Mouse (Mus musculus) CH12F3 (cell line): Measurements from ENCODE around the gene Ythdf2.
"Not testable (repeated sequence)": the region's sequence is repeated elsewhere in the genome, so short reads cannot be mapped to it uniquely, and the experiment has no call there.

Source experiments
- in situ Hi-C: fragments of 300-500 bp; cut with MboI; formaldehyde crosslinking; loops from 2 replicates; pipeline ENCODE4 v1.14.3; 2020; ENCODE audit warnings: low sequenced_read_pairs

Ythdf2 gene

DNA sequence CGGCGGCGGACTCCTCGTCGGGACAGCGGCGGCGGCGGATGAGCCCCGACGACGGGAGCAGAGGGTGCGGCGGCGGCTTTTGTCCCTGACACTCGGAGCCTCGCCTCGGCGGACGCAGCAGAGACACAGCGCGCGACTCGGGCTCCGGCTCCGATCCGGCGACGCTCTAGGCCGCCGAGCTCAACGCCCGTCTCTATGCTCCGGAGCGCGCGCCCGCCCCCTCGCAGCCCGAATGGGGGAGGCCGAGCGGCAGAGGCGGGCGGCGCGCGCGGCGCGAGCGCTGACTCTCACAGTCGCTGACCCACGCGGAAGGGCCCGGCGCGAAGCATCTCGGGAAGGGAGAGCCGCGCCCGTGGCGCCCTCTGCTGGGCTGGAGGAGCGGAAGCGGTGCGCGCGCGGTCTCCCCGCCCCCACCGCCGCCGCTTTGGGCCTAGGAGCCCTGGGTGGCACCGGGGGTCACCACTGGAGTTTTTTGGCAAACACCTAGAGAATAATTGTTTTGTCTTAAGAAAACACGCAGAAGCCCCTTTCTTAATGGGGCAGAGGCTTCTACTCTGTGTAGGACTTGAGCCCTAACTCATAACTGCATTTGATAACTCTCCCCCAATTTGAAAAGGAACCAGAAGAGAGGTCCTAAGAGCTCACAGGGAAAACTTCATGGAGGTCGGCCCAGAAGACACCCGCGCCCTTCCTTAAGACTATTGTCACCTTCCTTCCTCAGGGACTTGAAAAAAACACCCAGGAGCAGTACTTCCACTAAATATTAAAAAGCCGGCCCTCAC is at the start of gene Ythdf2:
Gene Ythdf2, minus strand, starts transcription at position 351 of the 782 bp plus-strand sequence.
- in situ Hi-C loops = no loop called here

DNA sequence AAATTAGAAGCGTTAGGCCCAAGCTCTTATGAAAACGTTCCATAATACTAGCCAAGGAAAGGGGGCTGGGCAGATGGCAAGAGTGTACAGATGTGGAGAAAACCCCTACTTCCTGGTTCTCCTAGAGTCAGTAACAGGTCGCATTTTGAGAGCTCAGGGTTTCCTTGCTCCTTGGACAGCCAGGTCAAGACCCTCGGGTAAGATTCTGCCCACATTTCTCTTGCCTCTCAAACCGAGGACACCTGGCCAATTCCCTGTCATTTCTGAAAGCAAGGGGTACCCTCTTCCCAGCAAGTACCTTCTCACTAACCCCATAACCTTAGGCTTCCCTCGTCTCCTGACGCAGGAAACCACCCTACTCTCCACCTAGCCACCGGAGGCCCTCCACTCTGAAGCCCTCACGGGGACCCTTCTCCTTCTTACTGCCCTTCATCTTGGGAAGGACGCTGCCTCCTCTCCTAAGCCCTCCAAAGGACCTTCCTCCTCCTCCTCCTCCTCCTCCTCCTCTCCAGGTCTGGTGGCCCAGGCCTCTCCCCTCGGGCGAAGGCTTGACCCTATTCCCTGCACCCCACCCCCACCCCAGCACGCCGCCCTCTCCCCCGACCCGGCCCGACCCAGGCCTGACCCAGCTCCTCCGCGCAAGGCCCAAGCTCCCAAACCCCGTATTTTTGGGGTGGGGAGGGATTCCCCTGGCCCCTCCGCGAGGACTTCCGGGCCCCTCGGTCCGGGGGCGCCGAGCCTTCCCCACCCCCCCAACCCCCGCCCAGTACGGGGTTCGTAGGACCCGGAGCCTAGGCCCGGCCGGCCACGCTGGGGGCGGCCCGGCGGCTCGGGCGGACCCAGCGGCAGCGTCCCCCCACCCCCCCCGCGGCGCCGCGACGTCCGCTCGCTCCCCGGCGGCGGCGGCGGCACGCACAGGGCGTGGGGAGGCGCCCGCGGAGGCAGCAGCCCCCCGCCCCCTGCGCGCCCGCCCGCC is 48.6 kb upstream of the Ythdf2 start:
- in situ Hi-C loops = no loop called here

DNA sequence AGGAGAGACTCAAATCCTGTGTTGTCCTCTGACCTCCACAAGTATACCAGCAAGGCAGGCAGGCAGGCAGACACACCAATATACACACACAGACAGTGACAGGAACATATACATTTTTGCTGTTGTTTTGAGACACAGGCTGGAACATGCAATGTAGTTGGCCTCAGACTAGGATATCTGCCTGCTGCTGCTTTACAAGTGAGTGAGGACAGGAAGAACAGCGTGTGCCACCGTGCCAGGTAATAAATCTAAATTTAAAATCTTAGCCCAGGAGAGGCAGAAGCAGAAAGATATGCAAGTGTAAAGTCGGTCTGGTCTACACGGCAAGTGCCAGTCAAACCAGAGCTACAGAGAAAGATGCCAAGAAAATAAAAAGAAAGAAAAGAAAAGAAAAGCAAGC is 47.1 kb upstream of the Ythdf2 start:
- in situ Hi-C loops = loop anchor here (5.0 kb wide), 1 partner anchor 42 kb away; no protein-coding TSS in a partner anchor

DNA sequence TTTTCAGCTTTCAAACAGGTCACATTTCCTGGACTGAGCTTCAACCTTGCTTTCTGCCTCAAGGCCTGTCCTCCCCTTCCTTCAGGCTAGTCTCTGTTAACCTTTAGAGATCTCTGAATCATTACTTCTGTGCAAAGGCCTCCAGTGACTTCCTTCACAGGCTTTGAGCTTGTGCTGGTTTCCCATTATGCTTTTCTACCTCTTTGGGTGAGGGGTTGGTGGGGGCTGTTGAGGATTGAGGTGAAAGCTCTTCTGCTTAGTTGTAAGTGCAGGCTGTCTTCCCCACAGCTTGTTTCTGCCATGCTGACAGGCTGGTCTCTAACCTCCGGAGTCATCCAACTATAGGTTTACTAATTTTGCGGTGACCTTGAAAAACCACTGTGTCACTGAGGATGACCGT is 44.3 kb upstream of the Ythdf2 start:
- in situ Hi-C loops = loop anchor here (5.0 kb wide), 1 partner anchor 39 kb away; no protein-coding TSS in a partner anchor

DNA sequence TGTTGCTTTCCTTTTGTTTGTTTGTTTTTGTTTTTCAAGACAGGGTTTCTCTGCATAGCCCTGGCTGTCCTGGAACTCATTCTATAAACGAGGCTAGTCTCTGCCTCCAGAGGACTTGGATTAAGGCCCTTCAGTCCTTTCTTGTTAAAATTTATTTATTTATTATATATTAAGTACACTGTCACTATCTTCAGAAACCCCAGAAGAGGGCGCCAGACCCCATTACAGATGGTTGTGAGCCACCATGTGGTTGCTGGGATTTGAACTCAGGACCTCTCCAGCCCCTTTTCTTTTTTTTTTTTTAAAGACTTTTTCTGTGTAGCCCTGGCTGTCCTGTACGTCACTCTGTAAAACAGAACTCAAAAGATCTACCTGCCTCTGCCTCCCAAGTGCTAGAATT is 42.9 kb upstream of the Ythdf2 start:
- in situ Hi-C loops = loop anchor here (5.0 kb wide), 1 partner anchor 38 kb away; no protein-coding TSS in a partner anchor

DNA sequence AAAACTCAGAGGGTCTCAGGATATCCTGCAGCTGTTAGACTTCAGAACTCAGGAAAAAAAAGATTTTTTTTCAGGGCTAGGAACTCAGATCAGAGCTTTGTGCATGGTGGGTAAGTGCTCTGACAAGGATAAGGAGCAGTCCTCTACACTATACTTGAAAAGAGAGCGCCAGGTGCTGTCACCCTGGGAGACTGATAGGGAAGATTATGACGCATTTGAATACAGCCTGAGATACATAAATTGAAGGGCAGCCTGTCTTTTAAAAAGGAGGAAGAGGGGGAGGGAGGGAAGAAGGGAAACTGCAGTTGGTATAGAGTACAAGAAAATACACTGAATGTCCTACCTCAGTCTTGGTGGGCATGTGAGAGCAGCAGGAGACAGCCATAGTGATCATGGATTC is 41.5 kb upstream of the Ythdf2 start:
- in situ Hi-C loops = no loop called here

DNA sequence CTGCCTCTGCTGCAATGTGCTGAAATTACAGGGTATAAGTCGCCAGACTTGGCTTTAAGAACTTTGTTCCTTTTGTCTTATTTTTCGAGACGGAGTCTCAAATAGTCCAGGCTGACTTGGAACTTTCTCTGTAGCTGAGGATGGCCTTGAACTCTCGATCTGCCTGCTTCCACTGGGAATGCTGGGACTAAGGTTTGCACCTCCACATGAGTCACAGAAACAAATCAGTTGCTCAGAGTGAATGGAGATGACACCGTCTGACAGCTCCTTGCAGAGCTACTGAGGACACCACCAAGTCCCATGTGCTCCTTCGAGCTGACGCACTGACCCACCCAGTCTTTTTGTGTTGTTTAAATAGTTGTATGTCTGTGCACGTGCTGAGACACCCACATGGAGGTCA is 41.0 kb upstream of the Ythdf2 start:
- in situ Hi-C loops = no loop called here

DNA sequence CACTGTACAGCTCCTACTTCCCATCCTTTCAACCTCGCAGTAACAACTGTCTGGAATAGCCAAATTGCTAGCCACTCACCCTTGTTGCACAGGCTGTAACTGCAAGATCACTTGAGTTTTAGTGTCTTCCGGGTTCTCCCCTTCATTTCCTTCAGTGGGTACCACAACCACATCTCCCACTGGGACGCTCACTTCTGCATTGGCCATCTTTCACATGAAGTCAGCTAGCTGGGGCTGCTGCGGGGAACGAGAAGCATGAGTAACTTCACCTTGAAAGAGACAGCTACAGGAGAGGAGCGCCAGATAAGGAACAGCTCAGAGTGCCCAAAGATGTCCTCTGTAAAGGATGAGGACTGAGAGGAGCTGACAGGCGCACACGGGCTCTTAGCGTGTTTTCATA is 39.5 kb upstream of the Ythdf2 start:
- in situ Hi-C loops = no loop called here

DNA sequence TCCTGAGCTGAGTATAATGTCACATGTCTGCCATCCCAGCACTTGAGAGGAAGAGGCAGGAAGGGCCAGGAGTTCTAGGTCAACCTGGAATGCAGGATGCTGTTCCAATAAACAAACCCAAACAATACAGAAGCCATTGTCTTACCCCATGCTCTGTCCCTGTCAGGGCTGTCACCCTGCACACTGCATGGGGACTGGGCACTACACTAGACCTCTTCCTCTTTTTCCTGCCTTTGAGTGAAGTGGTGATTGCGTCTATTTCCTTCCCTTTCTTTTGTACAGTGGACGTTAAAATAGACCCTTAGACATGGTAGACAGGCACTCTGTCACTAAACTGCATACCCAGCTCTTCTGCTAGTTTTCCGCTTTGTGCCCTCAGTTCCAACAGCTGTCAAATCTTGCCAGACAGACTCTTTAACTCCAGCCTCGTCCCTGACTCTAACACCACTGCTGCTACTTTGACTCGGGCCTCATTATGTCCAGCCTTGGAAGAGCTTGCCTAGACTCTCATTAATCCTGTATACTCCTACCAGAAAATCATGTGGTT is 35.4 kb upstream of the Ythdf2 start:
- in situ Hi-C loops = no loop called here

DNA sequence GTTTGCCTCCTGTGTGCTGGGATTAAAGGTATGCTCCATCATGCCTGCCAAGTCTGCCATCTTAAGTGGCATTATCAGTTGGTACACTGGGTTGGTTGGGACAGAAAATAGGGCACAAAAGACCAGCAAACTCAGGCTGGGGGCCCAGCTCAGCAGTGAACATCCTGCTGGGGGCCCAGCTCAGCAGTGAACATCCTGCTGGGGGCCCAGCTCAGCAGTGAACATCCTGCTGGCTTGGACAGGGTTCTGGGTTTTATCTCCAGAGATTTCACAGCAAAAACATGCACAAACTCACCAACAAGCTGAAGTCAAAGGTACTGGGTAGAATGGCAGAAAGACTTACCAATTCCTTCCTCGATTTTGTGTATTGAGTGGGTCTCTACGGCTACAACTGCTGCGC is 33.5 kb upstream of the Ythdf2 start:
- in situ Hi-C loops = no loop called here

DNA sequence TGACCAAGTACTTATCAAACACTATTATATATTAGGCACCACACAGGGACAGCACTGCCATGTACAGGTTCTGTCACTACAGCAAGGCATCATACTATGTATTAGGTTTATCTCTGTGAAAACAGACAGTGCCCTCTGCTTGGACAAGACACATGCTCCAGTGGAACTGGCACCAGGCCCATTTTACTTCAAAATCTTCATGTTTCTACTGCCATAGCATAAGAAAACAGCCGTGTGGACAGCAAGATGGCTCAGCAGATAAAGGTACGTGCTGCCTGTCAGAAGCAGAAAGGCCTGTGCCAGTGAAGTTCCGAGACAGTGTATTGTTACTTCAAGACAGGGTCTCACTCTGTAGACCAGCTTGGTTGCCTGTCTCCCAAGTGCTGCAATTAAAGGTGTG is 29.1 kb upstream of the Ythdf2 start:
- in situ Hi-C loops = no loop called here

DNA sequence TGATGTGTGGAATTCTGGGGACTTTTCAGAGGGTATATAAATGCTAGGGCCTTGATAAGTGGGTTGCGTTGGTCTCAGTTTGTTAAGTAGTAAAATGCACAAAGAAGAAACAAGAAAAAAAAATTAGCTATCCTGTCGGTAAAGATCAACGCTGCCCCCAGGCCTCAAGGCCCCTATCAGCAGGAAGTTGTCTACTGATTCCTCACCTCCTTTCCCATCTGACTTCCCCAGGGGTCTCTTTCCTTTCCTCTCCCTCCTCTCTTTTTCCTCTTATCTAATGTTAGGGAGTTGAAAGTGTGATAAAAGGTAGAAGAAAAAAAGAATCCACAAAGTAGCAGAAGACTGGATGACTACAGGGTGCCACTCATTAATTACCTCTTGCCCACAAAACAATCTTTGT is 28.3 kb upstream of the Ythdf2 start:
- in situ Hi-C loops = no loop called here

DNA sequence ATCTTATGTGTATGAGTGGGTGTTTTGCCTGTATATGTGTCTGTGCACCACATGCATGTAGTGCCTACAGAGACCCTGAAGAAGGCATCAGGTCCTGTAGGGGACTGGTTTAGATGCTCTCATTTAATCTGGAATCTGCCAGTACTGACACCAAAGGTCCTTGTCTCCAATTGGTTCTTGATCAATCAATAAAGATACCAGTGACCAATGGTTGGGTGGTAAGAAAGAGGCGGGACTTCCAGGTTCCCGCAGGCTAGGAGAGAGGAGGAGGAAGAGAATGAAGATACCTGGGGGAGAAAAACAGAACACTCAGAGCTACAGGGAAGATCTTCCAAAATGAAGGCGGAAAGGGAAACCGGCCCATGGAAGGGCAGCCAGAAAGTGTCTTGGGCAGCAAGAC is 26.3 kb upstream of the Ythdf2 start:
- in situ Hi-C loops = no loop called here

DNA sequence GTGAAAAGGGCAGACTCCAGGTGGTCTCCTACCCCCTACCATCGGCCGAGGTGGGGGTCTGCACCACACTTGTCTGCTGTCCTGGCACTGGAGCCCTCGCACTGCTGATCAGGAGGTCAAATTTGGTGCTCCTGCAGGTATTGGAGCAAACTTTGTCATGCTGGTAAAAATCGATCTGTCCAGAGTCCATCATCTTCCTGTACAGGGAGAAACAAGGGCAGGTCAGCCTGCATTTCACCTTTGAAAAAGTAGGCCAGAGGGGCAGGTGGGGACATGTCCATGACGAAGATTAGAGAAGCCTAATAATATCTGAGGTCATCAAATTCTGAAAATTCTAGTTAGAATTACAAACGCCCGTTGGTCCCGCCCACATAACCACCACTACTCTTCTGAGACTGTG is 22.6 kb upstream of the Ythdf2 start:
- in situ Hi-C loops = no loop called here

DNA sequence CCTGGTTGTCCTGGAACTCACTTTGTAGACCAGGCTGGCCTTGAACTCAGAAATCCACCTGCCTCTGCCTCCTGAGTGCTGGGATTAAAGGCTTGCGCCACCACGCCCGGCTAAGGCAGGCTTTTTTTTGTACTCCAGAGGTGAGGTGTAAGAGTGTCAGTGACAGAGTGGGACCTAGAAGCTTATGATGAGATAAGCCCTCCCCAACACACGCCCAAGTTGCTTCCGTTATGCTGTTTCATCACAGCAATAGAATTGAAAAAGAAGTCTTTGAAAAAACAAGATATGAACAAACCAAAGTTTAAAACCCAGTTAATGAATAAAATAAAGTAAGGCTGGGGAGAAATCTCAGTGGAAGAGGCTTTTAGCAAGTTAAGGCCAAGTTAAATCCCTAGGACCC is 18.3 kb upstream of the Ythdf2 start:
- in situ Hi-C loops = no loop called here

DNA sequence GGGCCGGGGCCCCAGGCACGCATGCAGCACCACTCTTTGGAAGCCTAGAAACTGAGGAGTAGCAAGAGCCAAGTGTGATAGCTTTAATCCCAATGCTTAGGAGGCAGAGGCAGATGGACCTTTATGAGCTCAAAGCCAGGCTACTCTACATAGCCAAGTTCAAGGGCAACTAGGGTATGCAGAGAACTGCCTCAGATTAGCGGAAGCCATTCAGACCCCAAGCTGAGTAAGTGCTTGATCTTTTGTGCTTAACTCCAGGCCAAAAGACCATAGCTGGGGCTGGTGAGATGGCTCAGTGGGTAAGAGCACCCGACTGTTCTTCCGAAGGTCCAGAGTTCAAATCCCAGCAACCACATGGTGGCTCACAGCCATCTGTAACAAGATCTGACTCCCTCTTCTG is 9.9 kb upstream of the Ythdf2 start:
- in situ Hi-C loops = not testable (repeated sequence)

DNA sequence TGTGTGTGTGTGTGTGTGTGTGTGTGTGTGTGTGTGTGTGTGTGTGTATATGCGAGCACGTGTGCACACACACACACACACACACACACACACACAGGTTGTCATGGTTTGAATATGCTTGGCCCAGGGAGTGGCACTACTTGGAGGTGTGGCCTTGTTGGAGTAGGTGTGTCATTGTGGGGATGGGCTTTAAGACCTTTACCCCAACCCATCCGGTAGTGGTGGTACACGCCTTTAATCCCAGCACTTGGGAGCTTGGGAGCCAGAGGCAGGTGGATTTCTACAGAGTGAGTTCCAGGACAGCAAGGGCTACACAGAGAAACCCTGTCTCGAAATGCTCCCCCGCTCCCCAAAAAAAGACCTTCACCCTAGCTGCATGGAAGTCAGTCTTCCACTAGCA is 6.3 kb upstream of the Ythdf2 start:
- in situ Hi-C loops = loop anchor here (5.0 kb wide), 1 partner anchor 39 kb away; no protein-coding TSS in a partner anchor

DNA sequence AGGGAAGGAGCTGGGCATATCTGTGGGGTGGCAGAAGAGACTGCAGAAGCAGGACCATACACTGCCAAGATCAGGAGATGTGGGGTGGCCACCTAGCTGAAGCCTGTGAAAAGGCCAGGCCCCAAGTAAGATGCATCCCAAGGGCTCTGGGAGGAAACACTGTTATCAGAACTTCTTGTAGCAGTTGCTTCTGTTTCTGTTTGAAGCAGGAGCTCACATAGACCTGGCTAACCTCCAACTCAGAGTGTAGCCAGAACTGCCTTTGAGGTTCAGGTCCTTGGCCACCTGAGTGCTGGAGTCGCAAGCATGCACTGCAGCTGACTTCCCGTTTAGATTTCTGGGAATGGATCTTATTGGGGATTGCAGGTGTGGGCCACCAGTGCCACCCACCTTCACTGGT is 5.7 kb upstream of the Ythdf2 start:
- in situ Hi-C loops = loop anchor here (5.0 kb wide), 1 partner anchor 40 kb away; no protein-coding TSS in a partner anchor

DNA sequence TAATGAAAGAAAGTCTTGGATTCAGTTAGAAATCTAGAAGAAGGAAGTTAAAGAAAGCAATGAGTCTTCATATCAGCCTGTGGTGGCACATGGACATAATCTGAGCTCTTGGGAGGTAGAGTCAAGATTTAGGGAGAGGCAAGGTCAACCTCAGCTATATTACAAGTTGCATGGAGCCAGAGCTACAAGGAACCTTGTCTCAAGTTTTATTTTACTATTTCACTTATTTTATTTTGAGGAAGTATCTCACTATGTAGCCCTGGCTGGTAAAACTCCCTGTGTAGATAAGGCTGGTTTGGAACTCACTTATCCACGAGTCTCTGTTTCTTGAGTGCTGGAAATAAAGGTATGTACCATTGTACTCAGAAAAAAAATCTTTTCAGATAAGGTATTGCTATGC is 4.5 kb upstream of the Ythdf2 start:
- in situ Hi-C loops = loop anchor here (5.0 kb wide), 1 partner anchor 41 kb away; no protein-coding TSS in a partner anchor

DNA sequence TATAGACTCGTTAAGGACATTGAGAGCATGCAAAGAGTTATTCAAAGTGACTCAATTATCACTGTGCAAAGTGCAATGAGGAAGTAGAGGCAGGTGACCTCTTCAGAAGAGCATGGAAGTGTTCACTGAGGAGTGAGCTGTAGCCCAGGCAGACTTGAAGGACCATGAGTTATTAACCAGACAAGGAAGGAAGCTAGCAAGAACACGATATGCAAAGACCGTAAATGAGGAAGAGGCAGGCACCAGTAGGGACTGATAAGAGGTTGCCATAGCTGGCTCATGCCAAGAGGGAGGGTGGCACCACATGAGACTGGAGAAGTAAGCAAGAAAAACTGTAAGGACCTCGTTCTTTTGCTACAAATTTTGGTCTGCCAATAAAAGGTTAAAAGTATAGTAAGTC is 2.7 kb upstream of the Ythdf2 start:
- in situ Hi-C loops = loop anchor here (5.0 kb wide), 1 partner anchor 42 kb away; no protein-coding TSS in a partner anchor
